Mouse (Mus musculus): ENCODE measurements around the gene Ccn1.

Ccn1 gene

DNA sequence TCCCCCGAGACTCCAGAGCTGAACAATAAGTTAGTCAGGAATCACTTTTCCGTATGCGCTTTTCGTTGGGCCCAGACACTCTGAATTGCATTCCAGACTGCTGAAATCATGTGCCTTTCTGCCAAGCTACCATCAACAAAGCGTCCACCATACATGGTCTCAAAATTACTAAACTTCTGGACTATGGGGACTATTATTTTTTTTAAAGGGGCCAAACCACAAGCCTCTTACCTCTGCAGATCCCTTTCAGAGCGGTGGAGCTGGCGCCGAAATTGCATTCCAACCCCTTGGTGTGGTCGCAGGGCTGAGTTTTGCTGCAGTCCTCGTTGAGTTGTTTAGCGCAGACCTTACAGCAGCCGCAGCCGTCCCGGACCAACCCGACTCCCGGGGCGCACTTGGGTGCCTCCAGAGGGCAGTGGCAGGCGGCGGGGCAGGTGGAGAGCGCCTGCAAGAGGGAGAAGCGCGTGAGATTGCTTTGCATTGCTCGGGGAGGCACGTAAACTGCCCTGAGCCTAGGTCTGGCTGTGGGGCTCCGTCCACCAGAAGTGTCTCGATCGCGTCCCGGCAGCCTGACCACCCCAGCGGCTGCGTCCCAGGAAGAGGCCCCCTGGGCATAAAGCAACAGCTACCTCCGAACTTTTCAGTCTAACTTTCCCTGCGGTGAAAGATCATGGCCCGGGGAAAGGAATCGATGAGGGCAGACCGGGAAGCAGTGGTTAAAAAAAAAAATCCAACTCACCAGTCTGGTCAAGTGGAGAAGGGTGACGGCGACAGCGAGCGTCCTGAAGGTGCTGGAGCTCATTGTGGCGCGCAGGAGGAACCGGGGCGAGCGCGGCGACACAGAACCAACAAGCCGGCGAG lies 560 bp downstream of the Ccn1 start:
- no peak for DNase-seq

DNA sequence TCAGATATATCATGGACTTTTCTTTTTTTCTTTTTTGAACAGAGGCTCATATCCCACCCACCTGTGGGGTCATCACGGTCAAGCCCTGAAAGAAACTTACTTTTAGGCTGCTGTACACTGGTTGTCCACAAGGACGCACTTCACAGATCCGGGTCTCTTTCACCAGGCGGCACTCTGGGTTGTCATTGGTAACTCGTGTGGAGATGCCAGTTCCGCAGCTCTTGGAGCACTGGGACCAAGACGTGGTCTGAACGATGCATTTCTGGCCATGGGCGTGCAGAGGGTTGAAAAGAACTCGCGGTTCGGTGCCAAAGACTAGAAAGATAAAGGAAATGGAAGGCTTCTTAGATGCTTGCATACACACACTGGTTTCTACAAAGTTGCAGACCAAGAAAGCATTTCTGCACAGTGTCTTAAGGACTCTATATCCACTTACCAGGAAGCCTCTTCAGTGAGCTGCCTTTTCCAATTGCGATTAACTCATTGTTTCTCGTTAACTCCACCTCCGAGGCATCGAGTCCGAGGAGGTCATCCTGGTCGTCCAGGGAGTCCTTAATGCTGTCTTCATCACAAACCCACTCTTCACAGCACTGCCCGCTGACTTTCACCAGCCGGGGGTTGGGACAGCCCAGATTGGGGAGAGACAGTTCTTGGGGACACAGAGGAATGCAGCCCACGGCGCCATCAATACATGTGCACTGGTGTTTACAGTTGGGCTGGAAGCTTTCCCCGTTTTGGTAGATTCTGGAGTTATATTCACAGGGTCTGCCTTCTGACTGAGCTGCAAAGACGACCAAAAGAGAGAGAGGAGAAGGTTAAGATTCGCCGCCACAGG lies 1.5 kb downstream of the Ccn1 start:
- DNase-seq: no peak

DNA sequence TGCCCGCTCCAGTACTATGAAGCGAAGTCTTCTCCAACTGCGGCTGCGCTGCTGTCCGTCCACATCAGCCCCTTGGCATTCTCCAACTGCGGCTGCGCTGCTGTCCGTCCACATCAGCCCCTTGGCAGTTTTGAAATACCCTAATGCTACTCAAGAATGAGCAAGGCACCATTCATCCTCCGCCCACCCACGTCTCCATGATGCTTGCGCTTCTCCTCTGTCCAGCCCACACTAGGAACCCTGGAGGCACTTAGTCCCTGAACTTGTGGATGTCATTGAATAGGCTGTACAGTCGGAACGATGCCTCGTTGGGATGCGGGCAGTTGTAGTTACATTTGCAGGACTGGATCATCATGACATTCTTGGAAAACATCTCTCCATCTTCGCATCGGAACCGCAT lies 2.4 kb downstream of the Ccn1 start:
- no peak for DNase-seq

DNA sequence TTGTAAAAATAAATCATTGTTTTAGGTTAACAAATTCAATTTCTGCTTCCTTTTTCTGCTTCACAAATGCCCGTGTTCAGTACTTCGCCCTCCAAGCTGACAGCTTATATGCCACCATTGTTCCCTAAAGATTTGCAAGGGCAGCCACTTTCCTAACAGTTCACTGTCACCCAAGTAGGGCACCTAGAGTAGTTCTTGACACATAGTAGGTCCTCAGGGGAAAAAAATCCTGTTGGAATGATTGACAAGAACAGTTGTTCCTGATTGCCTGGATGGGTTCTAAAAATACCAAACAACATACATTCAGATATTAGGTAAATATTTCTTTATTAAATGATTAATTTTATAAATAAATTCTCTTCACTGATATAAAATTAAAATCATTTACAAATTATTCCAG lies 3.1 kb downstream of the Ccn1 start:
- no peak for DNase-seq

DNA sequence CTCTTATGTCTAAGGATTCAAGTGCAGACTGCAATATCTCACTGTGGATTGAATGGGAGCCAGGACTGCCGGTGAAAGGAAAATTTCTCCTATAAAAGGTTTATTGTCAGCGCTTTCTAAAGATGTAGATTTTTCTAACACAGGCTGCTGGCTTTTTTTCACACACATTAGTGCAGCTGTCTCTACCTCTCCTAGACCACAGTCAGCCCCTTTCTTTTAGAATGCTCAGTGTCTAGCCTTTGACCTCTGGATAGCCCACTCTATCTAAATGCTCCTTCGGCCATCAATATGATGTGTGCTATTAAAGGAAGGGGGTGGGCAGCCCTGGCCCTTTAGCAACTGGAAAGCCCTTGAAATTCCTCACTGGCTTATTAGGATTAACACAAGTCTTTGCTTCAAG lies 3.8 kb downstream of the Ccn1 start:
- no peak for DNase-seq

DNA sequence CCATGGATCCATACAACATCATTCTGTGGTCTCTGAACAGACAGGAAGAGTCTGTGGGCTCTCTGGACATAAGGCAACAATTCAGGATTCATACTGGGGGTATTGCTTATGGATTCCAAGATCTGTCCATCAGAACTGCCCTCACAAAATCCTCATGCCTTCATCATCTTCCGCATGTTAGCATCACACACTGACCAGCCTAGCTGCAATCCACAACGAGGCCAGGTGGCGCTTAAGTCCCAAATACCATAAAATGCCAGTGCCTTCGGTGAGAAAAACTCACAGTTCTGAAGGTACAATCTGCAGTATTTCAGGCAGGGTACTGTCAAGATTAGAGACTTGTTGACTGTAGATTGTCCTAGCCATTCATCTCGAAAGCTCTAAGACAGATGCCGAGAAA lies 4.3 kb downstream of the Ccn1 start:
- DNase-seq: no peak

DNA sequence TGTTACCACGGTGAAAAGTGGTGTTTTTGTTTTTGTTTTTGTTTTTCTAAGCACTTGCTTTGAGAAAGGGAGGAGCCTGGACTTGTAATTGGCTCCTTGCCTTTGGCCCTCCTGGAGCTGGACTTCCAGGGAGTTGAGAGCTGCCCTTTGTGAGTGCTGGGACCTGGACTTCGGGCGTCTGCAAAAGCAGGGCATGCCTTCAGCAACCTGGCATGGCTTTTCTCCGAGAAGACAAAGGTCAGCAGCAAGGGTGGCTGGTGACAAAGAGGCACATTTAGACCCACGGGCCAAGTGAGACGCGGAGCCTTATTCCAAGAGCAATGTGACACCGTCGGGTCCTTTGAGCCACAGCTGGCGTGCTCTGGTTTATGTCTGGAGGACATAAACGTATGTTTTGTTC lies 6.9 kb downstream of the Ccn1 start:
- DNase-seq: no peak

DNA sequence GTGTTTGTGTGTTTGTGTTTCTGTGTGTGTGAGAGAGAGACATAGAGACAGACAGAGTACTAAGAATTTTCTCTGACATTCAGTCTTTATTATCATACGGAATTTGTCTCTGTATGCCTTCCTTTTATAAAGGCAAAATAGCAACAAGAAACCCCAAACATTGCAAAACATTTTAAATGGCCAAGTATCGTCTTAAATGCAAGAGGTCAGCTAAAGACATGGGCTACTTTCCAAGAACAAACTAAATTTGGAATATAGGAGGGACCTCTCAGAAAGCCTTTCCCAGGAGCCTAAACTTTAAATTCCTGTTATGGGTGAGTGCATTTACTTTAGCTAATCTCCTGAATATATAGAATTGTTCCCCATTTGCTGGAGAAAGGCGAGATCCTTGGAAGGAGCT lies 7.9 kb downstream of the Ccn1 start:
- no peak for DNase-seq

DNA sequence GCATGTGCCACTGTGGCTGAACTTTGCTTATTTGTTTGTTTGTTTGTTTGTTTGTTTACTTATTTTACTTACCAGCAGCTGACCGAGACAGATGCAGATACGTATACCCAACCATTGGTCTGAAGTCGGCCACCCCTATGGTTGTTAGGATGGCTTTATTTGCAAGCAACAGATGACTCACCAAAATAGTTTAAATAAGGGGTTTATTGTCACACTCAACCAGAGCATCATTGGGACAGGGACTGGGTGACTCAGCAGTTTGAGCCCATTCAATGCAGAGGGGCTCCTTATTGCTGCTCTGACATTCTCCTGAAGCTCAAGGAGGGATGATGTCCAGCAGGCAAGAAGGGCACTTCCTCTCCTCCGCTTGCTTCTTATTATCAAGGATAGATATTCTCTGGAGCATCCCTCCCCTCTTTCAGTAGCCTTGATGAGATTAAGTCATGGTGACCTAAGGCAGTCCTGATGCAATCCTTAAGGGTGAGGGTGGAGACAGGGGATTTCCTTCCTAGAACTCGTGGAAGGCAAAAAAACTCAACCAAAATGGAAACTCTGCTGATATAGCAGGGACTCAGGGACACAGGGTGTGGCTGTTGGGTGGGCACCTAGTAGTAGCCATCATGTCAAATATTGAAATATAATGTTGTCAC lies 8.6 kb downstream of the Ccn1 start:
- no peak for DNase-seq

DNA sequence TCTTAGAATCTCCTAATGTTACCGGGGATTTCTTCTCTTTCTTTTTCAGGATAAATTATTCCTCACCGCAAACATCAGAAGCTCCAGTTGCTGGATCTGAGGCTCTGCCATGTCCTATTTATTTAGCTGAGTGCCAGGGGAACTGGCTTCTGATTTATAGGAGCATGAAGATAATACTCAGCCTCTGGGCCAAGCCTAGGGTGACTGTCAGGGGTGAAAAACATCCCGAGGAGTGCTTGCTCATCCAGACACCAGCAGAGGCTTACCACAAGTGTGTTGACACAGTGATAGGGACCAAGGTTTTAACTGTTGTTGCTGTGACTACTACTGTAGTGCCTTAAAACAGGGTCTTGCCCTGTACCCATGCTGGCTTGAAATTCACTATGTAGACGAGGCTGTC lies 9.2 kb downstream of the Ccn1 start:
- no peak for DNase-seq

DNA sequence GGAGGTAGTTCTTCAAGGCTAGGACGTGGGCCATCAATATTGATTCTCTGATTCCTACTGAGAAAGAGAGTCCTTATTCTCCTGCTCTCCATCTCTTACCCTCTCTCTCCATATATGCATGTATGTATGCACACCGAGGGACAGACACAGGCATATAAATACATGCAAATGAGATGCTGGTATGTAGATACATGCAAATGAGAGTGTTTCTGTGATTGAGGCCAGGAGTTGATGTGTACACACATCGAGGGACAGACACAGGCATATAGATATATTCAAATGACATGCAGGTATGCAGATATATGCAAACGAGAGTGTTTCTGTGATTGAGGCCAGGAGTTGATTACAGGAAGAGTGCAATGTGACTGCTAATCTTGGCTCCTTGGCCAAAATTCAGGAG lies 9.6 kb downstream of the Ccn1 start:
- DNase-seq: no peak

DNA sequence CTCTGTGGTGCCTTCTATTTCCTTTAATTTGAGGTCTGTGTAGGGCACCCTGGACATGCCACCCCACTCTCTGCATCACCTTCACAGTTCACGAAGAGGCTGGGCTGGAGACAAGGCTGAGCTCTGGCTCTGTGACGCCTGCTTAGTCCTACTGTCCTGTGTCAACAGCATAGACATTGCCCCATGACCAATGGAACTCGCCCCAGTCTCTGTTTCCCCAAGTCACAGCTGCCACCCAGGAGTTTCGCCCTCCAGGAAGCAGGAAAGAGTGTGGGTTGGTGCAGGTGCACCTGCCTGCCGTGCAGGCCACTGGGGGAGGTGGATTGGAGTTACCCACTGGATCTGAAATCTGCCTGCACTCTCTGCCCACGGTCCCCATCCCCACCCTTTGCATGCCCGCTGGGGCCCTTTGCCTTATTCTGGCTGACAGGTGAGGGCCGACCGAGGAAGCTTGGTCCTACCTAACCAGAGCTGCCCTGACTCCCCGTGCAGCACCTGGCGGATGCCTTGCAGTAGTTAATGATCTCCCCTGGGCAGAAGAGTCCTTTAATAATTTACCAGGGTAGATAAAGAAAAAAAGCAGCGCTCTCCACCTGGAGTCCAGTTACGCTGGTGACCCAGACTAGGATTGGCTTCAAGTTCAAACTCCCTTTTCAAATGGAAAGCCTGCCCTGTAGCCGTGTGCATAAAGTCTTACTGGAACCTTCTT lies 15.6 kb downstream of the Ccn1 start:
- no peak for DNase-seq

DNA sequence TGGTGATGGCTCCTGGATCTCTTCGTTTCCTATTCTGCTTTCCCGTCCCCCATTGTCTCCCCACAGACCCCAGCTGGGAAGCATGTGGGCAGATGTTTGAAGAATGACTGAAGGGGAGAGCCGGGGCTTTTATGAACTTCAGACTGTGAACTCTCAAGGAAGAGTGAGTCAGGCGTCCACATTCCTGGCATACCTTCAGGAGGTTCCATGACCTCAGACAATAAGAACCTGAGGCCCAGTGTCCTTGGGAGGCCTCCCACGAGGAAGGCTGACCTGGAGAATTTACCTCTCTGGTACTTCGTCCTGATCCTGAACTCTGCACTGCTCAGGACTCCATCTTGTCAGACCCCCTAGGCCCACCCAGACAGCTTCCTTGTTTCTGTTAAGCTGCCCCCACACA lies 16.9 kb downstream of the Ccn1 start:
- no peak for DNase-seq

DNA sequence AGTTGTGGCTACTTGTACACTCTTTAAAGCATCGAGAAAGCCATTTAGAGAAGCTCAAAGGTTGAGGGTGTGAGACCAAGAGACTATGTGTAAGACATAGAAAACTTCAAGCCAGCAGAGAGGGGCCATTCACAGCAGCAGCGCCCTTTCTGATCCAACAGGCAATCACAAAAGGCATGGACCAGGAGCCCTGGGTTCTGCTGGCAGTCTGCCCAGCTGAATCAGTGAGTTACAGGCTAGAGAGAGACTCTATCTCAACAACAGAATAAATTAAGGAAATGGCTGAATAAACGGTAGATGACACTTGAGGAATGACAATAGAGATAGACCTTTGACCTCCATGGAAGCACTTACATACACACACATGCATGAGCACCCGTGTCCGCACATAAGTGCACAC lies 21.1 kb downstream of the Ccn1 start:
- DNase-seq: no peak

DNA sequence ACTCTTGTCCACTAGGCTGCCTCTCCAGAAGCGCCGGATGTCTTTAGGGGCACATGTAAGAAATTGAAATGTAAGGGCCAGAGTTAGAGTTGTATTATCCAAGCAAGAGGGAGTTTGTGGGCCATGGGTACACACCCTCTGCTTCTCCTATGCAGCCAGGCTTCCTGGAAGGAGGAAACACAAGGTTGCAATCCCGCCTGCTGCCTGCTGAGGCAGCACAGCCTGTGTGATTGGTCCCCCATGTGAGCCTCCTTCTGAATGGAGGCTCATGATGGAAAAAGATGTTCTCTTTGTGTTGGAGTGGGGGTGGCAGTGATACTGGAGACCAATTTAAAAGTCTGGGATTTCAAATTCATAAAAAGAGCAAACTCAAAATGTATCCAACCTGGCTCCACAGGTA lies 22.0 kb downstream of the Ccn1 start:
- DNase-seq: no peak

DNA sequence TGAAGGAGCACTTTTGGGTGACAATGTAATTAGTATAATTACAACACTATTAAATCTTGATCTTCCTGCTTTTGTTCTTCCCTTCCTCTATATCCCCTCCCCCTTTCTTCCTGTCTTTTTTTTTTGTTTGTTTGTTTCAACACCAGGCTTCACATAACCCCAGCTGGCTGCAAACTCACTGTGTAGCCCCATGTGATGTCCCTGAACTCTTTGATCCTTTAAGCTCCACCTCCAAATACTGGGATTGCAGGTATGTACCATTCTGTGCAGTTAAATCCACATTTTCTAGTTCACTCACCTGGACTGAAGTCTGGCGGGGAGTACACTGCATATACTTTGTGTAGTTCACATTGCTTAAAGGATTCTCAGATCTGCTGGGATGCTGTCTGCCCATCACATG lies 23.7 kb downstream of the Ccn1 start:
- DNase-seq: no peak

DNA sequence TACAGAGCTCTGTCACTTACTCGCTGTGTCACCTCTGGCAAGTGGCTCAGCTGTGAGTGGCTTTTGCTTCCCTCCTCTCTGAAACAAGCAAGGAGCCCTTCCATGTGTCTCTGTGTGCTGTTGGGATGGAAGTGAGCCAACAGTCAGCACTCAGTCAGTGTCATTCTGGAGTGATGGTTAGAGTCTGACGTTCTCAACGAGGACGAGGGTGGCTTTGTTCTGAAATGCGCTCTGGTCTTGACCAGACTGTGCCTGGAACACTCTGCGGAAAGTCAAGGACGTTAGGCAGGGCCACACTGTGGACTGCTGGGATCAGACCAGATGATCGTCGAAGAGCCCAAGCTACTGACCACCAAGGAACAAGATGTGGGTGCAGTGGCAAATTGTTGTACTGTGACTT lies 24.2 kb downstream of the Ccn1 start:
- no peak for DNase-seq

DNA sequence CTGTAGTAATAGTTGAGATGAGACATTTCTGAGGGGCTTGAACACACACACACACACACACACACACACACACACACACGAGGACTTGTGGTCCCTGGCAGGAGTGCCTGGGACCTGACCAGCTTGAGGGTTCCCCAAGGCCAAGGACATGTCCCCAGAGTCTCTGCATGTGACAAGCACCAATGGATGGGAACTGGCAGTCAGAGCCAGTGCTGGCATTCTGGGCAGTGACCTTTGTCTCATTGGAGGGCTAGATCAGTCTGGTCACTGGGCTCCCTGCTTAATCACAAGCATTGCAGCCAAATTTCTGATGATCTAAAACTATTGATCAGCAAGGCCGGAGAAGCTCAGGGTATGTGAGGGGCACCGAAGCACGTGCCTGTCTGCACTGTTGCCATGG lies 25.0 kb downstream of the Ccn1 start:
- no peak for DNase-seq

DNA sequence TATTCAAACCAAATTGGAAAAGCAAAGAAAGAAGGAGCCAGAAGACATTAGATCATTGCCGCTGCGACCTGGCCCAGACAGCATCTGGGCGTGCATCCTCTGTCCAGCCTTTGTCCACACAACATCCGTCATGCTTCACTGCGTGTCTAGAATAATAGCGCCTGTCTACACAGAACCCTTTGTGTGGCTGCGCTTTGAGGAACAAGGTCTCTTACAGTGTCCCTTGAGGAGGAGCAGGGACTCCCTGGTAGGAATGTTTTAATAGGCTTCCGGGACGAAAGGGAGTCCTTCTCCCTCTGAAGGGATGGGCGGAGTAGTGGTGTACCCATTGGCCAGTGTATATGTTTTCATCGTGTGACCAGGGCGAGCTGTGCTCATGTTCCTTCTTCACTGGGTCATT lies 26.7 kb downstream of the Ccn1 start:
- DNase-seq: no peak

DNA sequence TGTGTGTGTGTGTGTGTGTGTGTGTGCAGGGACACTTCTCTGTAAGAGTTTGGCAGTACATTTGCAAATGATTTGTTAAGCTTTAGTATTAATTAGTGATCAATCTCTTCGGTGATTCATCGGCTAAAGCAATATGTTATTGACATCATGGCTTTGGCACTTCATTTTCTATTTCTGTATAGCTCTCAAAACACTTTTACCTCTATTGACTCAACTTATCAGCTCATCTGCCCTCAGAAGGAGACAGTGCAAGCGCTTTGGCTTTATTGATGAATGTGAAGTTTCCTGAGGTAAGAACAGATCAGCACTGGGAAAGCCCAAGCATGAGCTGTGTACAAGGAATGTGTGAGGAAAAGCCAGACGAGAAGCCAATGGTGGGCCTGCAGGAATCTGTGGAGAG lies 28.6 kb downstream of the Ccn1 start:
- no peak for DNase-seq

DNA sequence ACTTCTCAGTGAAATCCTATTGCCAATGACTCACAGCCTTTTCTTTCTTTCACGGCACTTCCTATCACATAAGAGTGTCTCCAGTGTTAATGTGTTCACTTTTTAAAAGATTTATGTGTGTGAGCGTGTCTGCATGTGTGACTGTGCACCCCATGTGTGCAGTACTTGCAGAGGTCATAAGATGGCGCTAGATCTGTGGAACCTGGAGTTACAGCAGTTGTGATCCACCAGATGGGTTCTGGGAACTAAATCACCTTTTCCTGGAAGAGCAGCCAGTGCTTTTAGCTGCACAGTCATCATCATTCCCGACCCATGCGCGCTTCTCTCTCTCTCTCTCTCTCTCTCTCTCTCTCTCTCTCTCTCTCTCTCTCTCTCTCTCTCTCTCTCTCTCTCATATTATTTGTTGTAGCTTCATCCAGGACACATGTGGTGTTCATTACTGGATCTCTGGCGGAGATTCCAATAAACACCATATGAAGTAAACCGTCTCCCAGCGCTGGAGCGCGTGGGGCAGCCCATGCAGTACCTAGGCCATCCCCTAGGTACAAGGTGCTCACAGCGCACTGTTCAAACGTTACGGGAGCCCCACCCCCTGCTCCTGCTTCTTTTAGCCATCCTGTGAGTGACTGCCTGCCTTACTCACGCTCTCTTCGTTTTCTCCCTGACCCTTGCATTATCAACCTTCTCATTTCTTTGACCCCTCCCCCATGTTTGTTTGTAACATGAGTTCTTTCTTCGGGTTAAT lies 30.0 kb downstream of the Ccn1 start:
- DNase-seq: no peak

DNA sequence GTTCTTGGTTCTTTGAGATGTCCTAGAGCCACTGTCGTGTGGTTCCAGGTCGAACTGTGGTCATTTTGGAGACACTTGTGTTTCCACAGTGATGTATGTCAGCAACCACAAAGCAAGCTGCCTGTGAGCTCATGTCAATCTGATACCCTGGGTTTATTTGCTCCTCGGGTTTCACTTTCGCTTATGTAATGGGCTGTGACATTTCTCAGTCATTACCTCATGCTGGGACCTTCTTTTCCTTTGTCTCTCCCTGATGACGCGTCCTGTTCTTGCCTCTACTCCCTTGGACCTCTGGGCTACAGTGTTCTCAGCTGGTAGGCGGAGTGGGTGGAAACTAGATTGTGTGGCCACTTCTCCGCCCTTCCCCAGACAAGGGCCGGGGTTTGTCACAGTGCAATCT lies 31.5 kb downstream of the Ccn1 start:
- no peak for DNase-seq

Measured in thymus, postnatal 14 days (tissue).